Mouse (Mus musculus) midbrain, embryonic 13.5 days (tissue): ENCODE results near the gene Hspa12b. TPM values are rescaled to one million over a fixed set of nuclear protein-coding genes. Genes with fewer than 3 reads are reported as not detected.

Experiments
- ATAC-seq: fragments of 200-750 bp; cut with Nextera tagmentation; 2 replicates; pipeline ENCODE4 v1.8.0; 2017; ENCODE audit warnings: mild to moderate bottlenecking, moderate TSS enrichment, moderate library complexity
- H3K27ac ChIP-seq: fragments of 300-500 bp; sonication (generic); 2 replicates; pipeline ENCODE4 v1.5.1; 2015; ENCODE audit warnings: inconsistent platforms, mild to moderate bottlenecking, moderate library complexity
- H3K27me3 ChIP-seq: fragments of 300-500 bp; sonication (generic); 2 replicates; pipeline ENCODE4 v1.6.1; 2015; ENCODE audit warnings: mild to moderate bottlenecking, inconsistent platforms
- H3K36me3 ChIP-seq: fragments of 300-500 bp; sonication (generic); 2 replicates; pipeline ENCODE4 v1.6.1; 2015; ENCODE audit warnings: mild to moderate bottlenecking, inconsistent platforms
- H3K4me1 ChIP-seq: fragments of 300-500 bp; sonication (generic); replicated peaks from 2 replicates; pipeline ENCODE4 v1.6.1; 2015; ENCODE audit warnings: inconsistent platforms
- H3K4me2 ChIP-seq: fragments of 300-500 bp; sonication (generic); replicated peaks from 2 replicates; pipeline ENCODE4 v1.6.1; 2015; ENCODE audit warnings: moderate library complexity, mild to moderate bottlenecking, inconsistent platforms
- H3K4me3 ChIP-seq: fragments of 300-500 bp; sonication (generic); replicated peaks from 2 replicates; pipeline ENCODE4 v1.5.1; 2015; ENCODE audit warnings: mild to moderate bottlenecking, inconsistent platforms
- H3K9ac ChIP-seq: fragments of 300-500 bp; sonication (generic); replicated peaks from 2 replicates; pipeline ENCODE4 v1.6.1; 2015; ENCODE audit warnings: mild to moderate bottlenecking, inconsistent platforms
- H3K9me3 ChIP-seq: fragments of 300-500 bp; sonication (generic); 2 replicates; pipeline ENCODE4 v1.6.1; 2016; ENCODE audit warnings: mild to moderate bottlenecking, inconsistent platforms
- WGBS: fragments of 180-500 bp; shearing (Covaris S2); methylation state at CpG from one replicate; pipeline ENCODE4 v1.1.7; 2015; 5-methylcytosine and 5-hydroxymethylcytosine counted together
- polyA plus RNA-seq: library from polyadenylated mRNA; unstranded; fragments of >200 nt; fragmentation: Nextera tagmentation; extraction: Ambion mirVana; gene quantifications from 2 replicates; pipeline ENCODE4 v1.2.1, GENCODE M21; 2015

Gene Hspa12b
- polyA plus RNA-seq, 1 experiment from 2014 or later, result 4.0 TPM

GRCm38 (mm10) chr2:131175286-131175944 is 48.3 kb downstream of the Hspa12b start:
- peaks cover 75% of the 10 kb centered on the region for H3K4me1 ChIP-seq

GRCm38 (mm10) chr2:131175945-131176309 is 48.8 kb downstream of the Hspa12b start:
- WGBS, result 98% methylated on average over 1 of the region's 1 CpGs
- no peak overlapping the region for H3K27ac ChIP-seq
- H3K4me1 ChIP-seq, result peaks cover 73% of the 10 kb centered on the region
- 0 out of 2 replicates have a peak overlapping the region, but pooled peaks have one; percentile 98 for H3K4me2 ChIP-seq
- ATAC-seq, result no peak
- H3K27me3 ChIP-seq, result peaks cover 28% of the 10 kb centered on the region
- peaks cover 18% of the 10 kb centered on the region for H3K36me3 ChIP-seq
- H3K4me3 ChIP-seq, result no peak overlapping the region
- H3K9me3 ChIP-seq, result no peaks in the 10 kb centered on the region
- H3K9ac ChIP-seq, result no peak overlapping the region

More at GRCm38 (mm10) chr2:131175286-131175944, 48.3 kb downstream of the Hspa12b start:
- Histone ChIP-seq H3K27me3 (peaks cover 33% of the 10 kb centered on the region), H3K27ac (0 out of 2 replicates have a peak overlapping the region, but pooled peaks have one; percentile 14), H3K9me3 (no peaks in the 10 kb centered on the region), H3K36me3 (peaks cover 21% of the 10 kb centered on the region), H3K4me3 (no peak overlapping the region), H3K4me2 (peak overlapping the region; percentile 81; the same call in 1 of the 2 replicates), H3K9ac (no peak overlapping the region)
- WGBS, result 73% methylated on average over 3 of the region's 3 CpGs
- ATAC-seq, result no peak

GRCm38 (mm10) chr2:131176491-131176890 is 49.4 kb downstream of the Hspa12b start:
- Histone ChIP-seq H3K9me3 (no peaks in the 10 kb centered on the region), H3K27me3 (peaks cover 22% of the 10 kb centered on the region), H3K36me3 (peaks cover 12% of the 10 kb centered on the region), H3K9ac (peak overlapping the region; percentile 97; the same call in 1 of the 2 replicates), H3K4me3 (peak overlapping the region; percentile 88; the same call in 1 of the 2 replicates), H3K27ac (no peak overlapping the region), H3K4me1 (peaks cover 67% of the 10 kb centered on the region), H3K4me2 (peak overlapping the region; percentile 98)
- no peak for ATAC-seq
- WGBS, result 69% methylated on average over 5 of the region's 5 CpGs

GRCm38 (mm10) chr2:131177932-131178331 is 50.9 kb downstream of the Hspa12b start:
- ATAC-seq, result no peak
- WGBS, result 84% methylated on average over 9 of the region's 9 CpGs
- peaks cover 64% of the 10 kb centered on the region for H3K4me1 ChIP-seq

GRCm38 (mm10) chr2:131178828-131179245 is 51.8 kb downstream of the Hspa12b start:
- Histone ChIP-seq H3K4me3 (peak overlapping the region; percentile 88), H3K9ac (peak overlapping the region; percentile 97), H3K4me1 (peaks cover 55% of the 10 kb centered on the region), H3K27ac (peak overlapping the region; percentile 96), H3K9me3 (no peaks in the 10 kb centered on the region), H3K27me3 (no peaks in the 10 kb centered on the region), H3K36me3 (0 out of 2 replicates have a peak, but pooled peaks cover 11% of the 10 kb centered on the region), H3K4me2 (peak overlapping the region; percentile 98)
- ATAC-seq, result peak; percentile 2; the same call in 1 of the 2 replicates
- 23% methylated on average over 26 of the region's 26 CpGs for WGBS

More at GRCm38 (mm10) chr2:131177932-131178331, 50.9 kb downstream of the Hspa12b start:
- Histone ChIP-seq H3K9me3 (no peaks in the 10 kb centered on the region), H3K36me3 (0 out of 2 replicates have a peak, but pooled peaks cover 11% of the 10 kb centered on the region), H3K27me3 (peaks cover 8% of the 10 kb centered on the region), H3K4me3 (peak overlapping the region; percentile 88), H3K27ac (0 out of 2 replicates have a peak overlapping the region, but pooled peaks have one; percentile 19), H3K9ac (peak overlapping the region; percentile 97), H3K4me2 (peak overlapping the region; percentile 98)

- peak overlapping the region; percentile 97 for H3K9ac ChIP-seq
- peak; percentile 73 for ATAC-seq
- H3K36me3 ChIP-seq, result 0 out of 2 replicates have a peak, but pooled peaks cover 11% of the 10 kb centered on the region
- H3K9me3 ChIP-seq, result no peaks in the 10 kb centered on the region
- peak overlapping the region; percentile 88 for H3K4me3 ChIP-seq
- no peaks in the 10 kb centered on the region for H3K27me3 ChIP-seq
- WGBS, result under 1% methylated on average over 67 of the region's 67 CpGs
- peak overlapping the region; percentile 98 for H3K4me2 ChIP-seq
- H3K4me1 ChIP-seq, result peaks cover 50% of the 10 kb centered on the region
- H3K27ac ChIP-seq, result peak overlapping the region; percentile 96
Measured at GRCm38 (mm10) chr2:131179246-131179886, 52.3 kb downstream of the Hspa12b start.

GRCm38 (mm10) chr2:131179990-131180587 is 53.0 kb downstream of the Hspa12b start, which contains the start of gene Cenpb:
Gene Cenpb (minus strand): TSS chr2:131180067.
- Histone ChIP-seq H3K27me3 (no peaks in the 10 kb centered on the region), H3K4me2 (peak within 1 kb of the TSS; percentile 98), H3K4me1 (peaks cover 43% of the 10 kb centered on the region), H3K4me3 (peak within 1 kb of the TSS; percentile 88), H3K36me3 (0 out of 2 replicates have a peak, but pooled peaks cover 11% of the 10 kb centered on the region), H3K9ac (peak within 1 kb of the TSS; percentile 97), H3K9me3 (no peaks in the 10 kb centered on the region), H3K27ac (peak within 1 kb of the TSS; percentile 96)
- ATAC-seq, result peak; percentile 85
- WGBS, result 3% methylated on average over 55 of the region's 57 CpGs

GRCm38 (mm10) chr2:131186343-131186742 is 59.3 kb downstream of the Hspa12b start:
- WGBS, result 2% methylated on average over 14 of the region's 14 CpGs
- no peaks in the 10 kb centered on the region for H3K36me3 ChIP-seq
- H3K9me3 ChIP-seq, result no peaks in the 10 kb centered on the region
- peak overlapping the region; percentile 63 for H3K4me2 ChIP-seq
- peak overlapping the region; percentile 79 for H3K9ac ChIP-seq
- peak overlapping the region; percentile 70 for H3K27ac ChIP-seq
- peaks cover 47% of the 10 kb centered on the region for H3K4me1 ChIP-seq
- H3K27me3 ChIP-seq, result peaks cover 3% of the 10 kb centered on the region; the same call in 1 of the 2 replicates
- H3K4me3 ChIP-seq, result peak overlapping the region; percentile 70
- peak; percentile 7; the same call in 1 of the 2 replicates for ATAC-seq

GRCm38 (mm10) chr2:131186771-131187601 is 59.9 kb downstream of the Hspa12b start, which contains the start of the genes Cdc25b and Spef1:
Gene Cdc25b (plus strand): TSS chr2:131186949.
Gene Spef1 (minus strand): TSS chr2:131187282.
- Histone ChIP-seq H3K4me2 (peak within 1 kb of the TSS; percentile 63), H3K36me3 (no peaks in the 10 kb centered on the region), H3K4me1 (peaks cover 52% of the 10 kb centered on the region), H3K27me3 (peaks cover 3% of the 10 kb centered on the region; the same call in 1 of the 2 replicates), H3K9me3 (no peaks in the 10 kb centered on the region), H3K4me3 (peak within 1 kb of the TSS; percentile 70), H3K27ac (peak within 1 kb of the TSS; percentile 70), H3K9ac (peak within 1 kb of the TSS; percentile 79)
- ATAC-seq, result peak; percentile 88
- under 1% methylated on average over 43 of the region's 43 CpGs for WGBS

GRCm38 (mm10) chr2:131187602-131187922 is 60.5 kb downstream of the Hspa12b start:
- H3K9me3 ChIP-seq, result no peaks in the 10 kb centered on the region
- peak overlapping the region; percentile 79 for H3K9ac ChIP-seq
- H3K27me3 ChIP-seq, result peaks cover 3% of the 10 kb centered on the region; the same call in 1 of the 2 replicates
- H3K4me1 ChIP-seq, result peaks cover 52% of the 10 kb centered on the region
- 19% methylated on average over 3 of the region's 3 CpGs for WGBS
- H3K4me3 ChIP-seq, result peak overlapping the region; percentile 70
- H3K4me2 ChIP-seq, result peak overlapping the region; percentile 63
- H3K27ac ChIP-seq, result peak overlapping the region; percentile 70; the same call in 1 of the 2 replicates
- H3K36me3 ChIP-seq, result peaks cover 3% of the 10 kb centered on the region
- ATAC-seq, result no peak

- Histone ChIP-seq H3K27me3 (peaks cover 3% of the 10 kb centered on the region; the same call in 1 of the 2 replicates), H3K27ac (no peak overlapping the region), H3K9ac (no peak overlapping the region), H3K4me3 (no peak overlapping the region), H3K4me2 (peak overlapping the region; percentile 63), H3K4me1 (peaks cover 52% of the 10 kb centered on the region), H3K36me3 (peaks cover 10% of the 10 kb centered on the region), H3K9me3 (no peaks in the 10 kb centered on the region)
- no peak for ATAC-seq
- WGBS, result 94% methylated on average over 5 of the region's 5 CpGs
Measured at GRCm38 (mm10) chr2:131188311-131188710, 61.2 kb downstream of the Hspa12b start.
